ENCODE assay signal across 15 mouse cellular contexts in the genomic region with DNA sequence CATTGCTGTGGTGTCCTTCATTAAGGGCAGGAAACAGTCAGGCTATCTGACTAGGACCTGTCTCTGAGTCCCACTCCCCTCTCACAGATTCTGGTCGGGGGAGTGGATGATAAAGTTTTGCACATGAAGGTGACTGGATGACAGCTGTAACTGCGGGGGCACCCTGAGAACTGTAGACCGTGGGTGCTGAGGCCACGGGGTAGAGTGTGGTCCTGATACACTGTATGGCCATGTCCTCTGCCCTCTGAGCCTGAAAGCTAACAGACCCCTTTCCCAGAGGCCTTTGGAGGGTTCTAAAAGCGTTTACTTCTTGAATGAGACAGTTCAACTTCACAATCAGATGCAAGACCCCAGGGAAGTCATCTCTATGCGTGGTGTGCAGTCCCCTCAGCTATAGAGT.
A peak's percentile ranks its signal among the peaks of the same experiment; 100 is the strongest.
DNase-seq lines count a peak whose midpoint lies in the region; ATAC-seq lines count a peak whose summit lies in the region.
"Had no signal": no experiment of that assay in that cellular context is flagged by ENCODE, and none has a peak within 500 bp of the region (broad histone marks: within the 10 kb centered on the region; RNA-seq: fewer than 3 reads in every experiment).

No protein-coding gene starts in this region.

- 64% methylated on average over 6 of the region's 6 CpGs for WGBS in embryonic facial prominence, embryonic 10.5 days
- 31% methylated on average over 6 of the region's 6 CpGs for WGBS in forebrain, embryonic 12.5 days
- 35% methylated on average over 6 of the region's 6 CpGs for WGBS in hindbrain, embryonic 15.5 days
- 28% methylated on average over 6 of the region's 6 CpGs for WGBS in midbrain, embryonic 15.5 days

- H3K27ac ChIP-seq in embryonic facial prominence, embryonic 10.5 days (replicated peaks) = peak overlapping the region; percentile 75
- H3K27ac ChIP-seq in forebrain, embryonic 12.5 days = peak overlapping the region; percentile 90
- peak overlapping the region; percentile 10 for H3K27ac ChIP-seq in hindbrain, embryonic 15.5 days (replicated peaks)
- H3K27ac ChIP-seq in midbrain, embryonic 15.5 days = peak overlapping the region; percentile 21; the same call in 1 of the 2 replicates
- H3K27ac ChIP-seq: left cerebral cortex, adult 2 months; liver, embryonic 14.5 days; macrophage had no signal

- peak overlapping the region; percentile 38 for H3K4me2 ChIP-seq in forebrain, embryonic 12.5 days
- H3K4me2 ChIP-seq in hindbrain, embryonic 15.5 days = no peak overlapping the region
- 0 out of 2 replicates have a peak overlapping the region, but pooled peaks have one; percentile 0 for H3K4me2 ChIP-seq in midbrain, embryonic 15.5 days

- H3K4me1 ChIP-seq in embryonic facial prominence, embryonic 10.5 days = peaks cover 32% of the 10 kb centered on the region
- peaks cover 37% of the 10 kb centered on the region for H3K4me1 ChIP-seq in forebrain, embryonic 12.5 days
- H3K4me1 ChIP-seq in hindbrain, embryonic 15.5 days (replicated peaks) = peaks cover 17% of the 10 kb centered on the region
- H3K4me1 ChIP-seq in midbrain, embryonic 15.5 days = peaks cover 26% of the 10 kb centered on the region

- H3K4me3 ChIP-seq in embryonic facial prominence, embryonic 10.5 days = no peak overlapping the region; the same call in 1 of the 2 replicates
- 0 out of 2 replicates have a peak overlapping the region, but pooled peaks have one; percentile 1 for H3K4me3 ChIP-seq in forebrain, embryonic 12.5 days (replicated peaks)
- no peak overlapping the region for H3K4me3 ChIP-seq in hindbrain, embryonic 15.5 days
- H3K4me3 ChIP-seq in midbrain, embryonic 15.5 days = no peak overlapping the region
- H3K4me3 ChIP-seq: left cerebral cortex, adult 2 months; myocyte had no signal

- no peaks in the 10 kb centered on the region for H3K36me3 ChIP-seq in embryonic facial prominence, embryonic 10.5 days (replicated peaks)
- no peaks in the 10 kb centered on the region for H3K36me3 ChIP-seq in forebrain, embryonic 12.5 days (replicated peaks)
- no peaks in the 10 kb centered on the region for H3K36me3 ChIP-seq in hindbrain, embryonic 15.5 days
- no peaks in the 10 kb centered on the region for H3K36me3 ChIP-seq in midbrain, embryonic 15.5 days (replicated peaks)

- no peak for DNase-seq in embryonic facial prominence, embryonic 10.5 days (ENCODE audit: low spot score)
- DNase-seq in urinary bladder, postnatal 4 days (ENCODE audit: low spot score in 2 of 2) = no peak
- no peak for DNase-seq in spleen, adult 18-20 months
- no peak for DNase-seq in layer of hippocampus, postnatal 25 days (ENCODE audit: extremely low spot score in 1 of 2, low spot score in 1 of 2)
- DNase-seq in left cerebral cortex, postnatal 4 days = no peak
- DNase-seq: cerebellum, adult 8-10 months; heart, adult 18-20 months; heart, postnatal 36 days had no signal

- 0 out of 2 replicates have a peak, but pooled peaks cover 12% of the 10 kb centered on the region for H3K27me3 ChIP-seq in embryonic facial prominence, embryonic 10.5 days (replicated peaks; ENCODE audit: low read depth, poor library complexity, severe bottlenecking)
- no peaks in the 10 kb centered on the region for H3K27me3 ChIP-seq in forebrain, embryonic 12.5 days
- no peaks in the 10 kb centered on the region for H3K27me3 ChIP-seq in hindbrain, embryonic 15.5 days
- no peaks in the 10 kb centered on the region for H3K27me3 ChIP-seq in midbrain, embryonic 15.5 days (replicated peaks)

- no peaks in the 10 kb centered on the region for H3K9me3 ChIP-seq in embryonic facial prominence, embryonic 10.5 days
- H3K9me3 ChIP-seq in forebrain, embryonic 12.5 days = no peaks in the 10 kb centered on the region
- H3K9me3 ChIP-seq in hindbrain, embryonic 15.5 days = no peaks in the 10 kb centered on the region
- H3K9me3 ChIP-seq in midbrain, embryonic 15.5 days = no peaks in the 10 kb centered on the region

- 0 out of 2 replicates have a peak overlapping the region, but pooled peaks have one; percentile 21 for H3K9ac ChIP-seq in forebrain, embryonic 12.5 days
- no peak overlapping the region for H3K9ac ChIP-seq in hindbrain, embryonic 15.5 days
- H3K9ac ChIP-seq in midbrain, embryonic 15.5 days = no peak overlapping the region
- H3K9ac ChIP-seq: liver, embryonic 14.5 days had no signal

- intact Hi-C loops in left cerebral cortex, postnatal 4 days (cut with DNase I) = loop anchor here (5.0 kb wide), 1 partner anchor 252 kb away; no protein-coding TSS in a partner anchor

- peak; percentile 31; the same call in 1 of the 2 replicates for ATAC-seq in forebrain, embryonic 12.5 days (ENCODE audit: low FRiP score)
- peak; percentile 7; the same call in 1 of the 2 replicates for ATAC-seq in hindbrain, embryonic 15.5 days (ENCODE audit: low FRiP score, low read depth)
- peak; percentile 46 for ATAC-seq in midbrain, embryonic 15.5 days (replicated peaks)

Comparison
In these comparisons a context has a peak if more than half of its experiments do, and no peak if none do; other contexts are left out.
1. H3K27ac ChIP-seq: peak in every context shown above with its lines; median percentile 90 in forebrain, embryonic 12.5 days; 75 in embryonic facial prominence, embryonic 10.5 days; 21 in midbrain, embryonic 15.5 days; 10 in hindbrain, embryonic 15.5 days.